Mouse (Mus musculus) MEL (cell line): ENCODE results near the gene Stab1. TPM values are rescaled to one million over a fixed set of nuclear protein-coding genes. Genes with fewer than 3 reads are reported as not detected.

Source experiments
- DNase-seq: peaks from one replicate; pipeline ENCODE4 v3.0.0; 2011; ENCODE audit warnings: low read depth, low spot score
- H3K27ac ChIP-seq: 2 replicates; pipeline ENCODE4 v1.5.1; 2012; ENCODE audit warnings: low read depth, mild to moderate bottlenecking, control low read depth, low read length, moderate library complexity; ENCODE audit not compliant: control insufficient read depth
- H3K27me3 ChIP-seq, 2 experiments: fragments of 150-350 bp in 1 of 2; sonication (generic) in 1 of 2; 2 replicates each; pipeline ENCODE4 v1.6.1; 2012; ENCODE audit warnings: low read length in 2 of 2, mild to moderate bottlenecking in 2 of 2, improper control_type of control experiment in 1 of 2, moderate library complexity in 1 of 2; ENCODE audit not compliant: insufficient read depth in 2 of 2, control insufficient read depth in 1 of 2
- H3K36me3 ChIP-seq, 2 experiments: 2 replicates each; pipeline ENCODE4 v1.6.1; 2012 to 2014; ENCODE audit warnings: low read length in 2 of 2, improper control_type of control experiment in 1 of 2, inconsistent platforms in 1 of 2, mild to moderate bottlenecking in 1 of 2; ENCODE audit not compliant: insufficient read depth in 2 of 2, control insufficient read depth in 1 of 2
- H3K4me1 ChIP-seq, 2 experiments: fragments of 150-350 bp in 1 of 2; sonication (generic) in 1 of 2; 2 replicates each; pipeline ENCODE4 v1.6.1; 2012; ENCODE audit warnings: low read length in 2 of 2, improper control_type of control experiment in 1 of 2, mild to moderate bottlenecking in 1 of 2; ENCODE audit not compliant: insufficient read depth in 2 of 2, control insufficient read depth in 1 of 2
- H3K4me3 ChIP-seq, 2 experiments: fragments of 150-350 bp in 1 of 2; sonication (generic) in 1 of 2; 2 replicates each; pipeline ENCODE4 v1.5.1; 2012; ENCODE audit warnings: low read depth in 2 of 2, low read length in 2 of 2, mild to moderate bottlenecking in 2 of 2, moderate library complexity in 2 of 2, control low read depth in 1 of 2, improper control_type of control experiment in 1 of 2; ENCODE audit not compliant: control insufficient read depth in 1 of 2, insufficient read depth in 1 of 2
- H3K79me2 ChIP-seq: 2 replicates; pipeline ENCODE4 v1.6.1; 2012; ENCODE audit warnings: mild to moderate bottlenecking, low read length, moderate library complexity; ENCODE audit not compliant: control insufficient read depth, poor library complexity, insufficient read depth
- H3K9ac ChIP-seq: 2 replicates; pipeline ENCODE4 v1.6.1; 2012; ENCODE audit warnings: low read depth, mild to moderate bottlenecking, control low read depth, low read length, moderate library complexity; ENCODE audit not compliant: control insufficient read depth, poor library complexity, severe bottlenecking
- H3K9me3 ChIP-seq: fragments of 150-350 bp; sonication (generic); replicated peaks from 2 replicates; pipeline ENCODE4 v1.6.1; 2012; ENCODE audit warnings: mild to moderate bottlenecking, low read length, improper control_type of control experiment, moderate library complexity; ENCODE audit not compliant: insufficient read depth
- BHLHE40 ChIP-seq: IDR thresholded peaks from 2 replicates; pipeline ENCODE4 v1.6.1; 2012; ENCODE audit warnings: low read depth, mild to moderate bottlenecking, inconsistent platforms, low read length, improper control_type of control experiment, borderline replicate concordance
- CHD1 ChIP-seq: IDR thresholded peaks from 2 replicates; pipeline ENCODE4 v1.6.1; 2012; ENCODE audit warnings: low read depth, mild to moderate bottlenecking, inconsistent platforms, low read length, improper control_type of control experiment
- ELF1 ChIP-seq: IDR thresholded peaks from 2 replicates; pipeline ENCODE4 v1.6.1; 2014; ENCODE audit warnings: low read depth, mild to moderate bottlenecking, inconsistent platforms, low read length, improper control_type of control experiment, moderate library complexity
- GABPA ChIP-seq: IDR thresholded peaks from 2 replicates; pipeline ENCODE4 v1.6.1; 2012; ENCODE audit warnings: low read depth, mild to moderate bottlenecking, inconsistent platforms, low read length, improper control_type of control experiment, moderate library complexity
- GATA1 ChIP-seq: IDR thresholded peaks from 2 replicates; pipeline ENCODE4 v1.6.1; 2011; ENCODE audit warnings: low read depth, low read length, improper control_type of control experiment
- HCFC1 ChIP-seq: IDR thresholded peaks from 2 replicates; pipeline ENCODE4 v1.6.1; 2012; ENCODE audit warnings: low read depth, mild to moderate bottlenecking, inconsistent platforms, low read length, improper control_type of control experiment, moderate library complexity
- JUND ChIP-seq: IDR thresholded peaks from 2 replicates; pipeline ENCODE4 v1.6.1; 2011; ENCODE audit warnings: low read depth, mild to moderate bottlenecking, improper control_type of control experiment, low read length
- KAT2A ChIP-seq: conservative IDR thresholded peaks from 2 replicates; pipeline ENCODE4 v1.6.1; 2012; ENCODE audit warnings: low read depth, low read length, improper control_type of control experiment, inconsistent platforms
- MAFK ChIP-seq: IDR thresholded peaks from 2 replicates; pipeline ENCODE4 v1.6.1; 2011; ENCODE audit warnings: low read depth, mild to moderate bottlenecking, low read length, improper control_type of control experiment, borderline replicate concordance
- MAX ChIP-seq: IDR thresholded peaks from 2 replicates; pipeline ENCODE4 v1.6.1; 2011; ENCODE audit warnings: low read length, improper control_type of control experiment
- MAZ ChIP-seq: IDR thresholded peaks from 2 replicates; pipeline ENCODE4 v1.6.1; 2012; ENCODE audit warnings: low read depth, mild to moderate bottlenecking, inconsistent platforms, low read length, improper control_type of control experiment
- MXI1 ChIP-seq: IDR thresholded peaks from 2 replicates; pipeline ENCODE4 v1.6.1; 2011; ENCODE audit warnings: mild to moderate bottlenecking, low read depth, low read length, improper control_type of control experiment
- POLR2A ChIP-seq, 2 experiments: IDR thresholded peaks; 2 replicates each; pipeline ENCODE4 v1.6.1; 2011 to 2012; ENCODE audit warnings: low read length in 2 of 2, mild to moderate bottlenecking in 2 of 2, control low read depth in 1 of 2, improper control_type of control experiment in 1 of 2, low read depth in 1 of 2, moderate library complexity in 1 of 2; ENCODE audit not compliant: control insufficient read depth in 1 of 2, insufficient read depth in 1 of 2, poor library complexity in 1 of 2
- RAD21 ChIP-seq: IDR thresholded peaks from 2 replicates; pipeline ENCODE4 v1.6.1; 2011; ENCODE audit warnings: mild to moderate bottlenecking, low read depth, low read length, improper control_type of control experiment
- RCOR1 ChIP-seq: IDR thresholded peaks from 2 replicates; pipeline ENCODE4 v1.6.1; 2012; ENCODE audit warnings: low read depth, mild to moderate bottlenecking, inconsistent platforms, low read length, improper control_type of control experiment
- SMC3 ChIP-seq: IDR thresholded peaks from 2 replicates; pipeline ENCODE4 v1.6.1; 2011; ENCODE audit warnings: low read depth, low read length, improper control_type of control experiment
- TAL1 ChIP-seq: IDR thresholded peaks from 2 replicates; pipeline ENCODE4 v1.6.1; 2012; ENCODE audit warnings: mild to moderate bottlenecking, inconsistent platforms, low read length, moderate library complexity, mixed read lengths
- USF1 ChIP-seq: IDR thresholded peaks from 2 replicates; pipeline ENCODE4 v1.6.1; 2014; ENCODE audit warnings: low read depth, mild to moderate bottlenecking, inconsistent platforms, low read length, improper control_type of control experiment, moderate library complexity
- ZC3H11A ChIP-seq: IDR thresholded peaks from 2 replicates; pipeline ENCODE4 v1.6.1; 2012; ENCODE audit warnings: low read depth, mild to moderate bottlenecking, inconsistent platforms, low read length, improper control_type of control experiment
- ZKSCAN1 ChIP-seq: IDR thresholded peaks from 2 replicates; pipeline ENCODE4 v1.6.1; 2012; ENCODE audit warnings: low read depth, mild to moderate bottlenecking, inconsistent platforms, low read length, improper control_type of control experiment, moderate library complexity
- polyA plus RNA-seq, 2 experiments: library from polyadenylated mRNA; stranded (reverse) in 1 of 2; unstranded in 1 of 2; fragments of >175 nt in 1 of 2; fragments of >200 nt in 1 of 2; gene quantifications; 2 replicates each; pipeline versions ENCODE4 v1.2.1 to v1.2.4; 2012; ENCODE audit warnings: low replicate concordance in 2 of 2, low read depth in 1 of 2; ENCODE audit not compliant: insufficient read length in 2 of 2, insufficient read depth in 1 of 2, missing spikeins in 1 of 2
- total RNA-seq: library from RNA; depleted of rRNA; stranded (reverse); fragments of 300-350 nt; gene quantifications from 2 replicates; pipeline ENCODE4 v1.2.3, GENCODE M21; 2012

Stab1 gene
- total and polyA plus RNA-seq, 3 experiments = 0.15 to 0.40 TPM; not detected in 1

DNA sequence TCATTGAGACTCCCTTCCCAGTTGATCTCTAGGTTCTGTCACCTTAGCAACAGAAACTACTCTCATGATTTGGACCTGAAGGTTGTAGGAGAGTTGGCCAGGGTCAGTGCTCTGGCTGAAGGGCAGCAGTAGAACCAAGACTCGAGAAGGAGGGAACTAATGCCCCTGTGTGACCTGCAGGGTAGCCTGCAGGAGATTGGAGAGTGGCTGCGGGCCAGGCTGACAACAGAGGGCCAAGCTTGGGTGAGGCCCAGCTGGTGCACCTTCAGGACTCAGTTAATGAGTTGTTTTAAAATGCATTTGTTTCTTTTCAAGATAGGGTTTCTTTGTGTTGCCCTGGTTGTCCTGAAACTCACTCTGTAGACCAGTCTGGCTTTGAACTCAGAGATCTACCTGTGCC lies 3.4 kb downstream of the Stab1 start:
- no peak for DNase-seq
- no peak overlapping the region for H3K4me3 ChIP-seq
- no peak for TF ChIP-seq POLR2A (IDR thresholded peaks at IDR 0.05; ENCODE audit: control insufficient read depth in 1 of 2, insufficient read depth in 1 of 2, low read depth in 1 of 2, low read length in 2 of 2, poor library complexity in 1 of 2)
- TF ChIP-seq HCFC1 = no peak
- no peak for TF ChIP-seq GABPA
- TF ChIP-seq GATA1 = no peak
- no peak for TF ChIP-seq JUND
- TF ChIP-seq ELF1 = no peak
- no peak for TF ChIP-seq ZKSCAN1
- TF ChIP-seq RCOR1 = no peak
- TF ChIP-seq TAL1 = no peak
- no peak for TF ChIP-seq RAD21
- TF ChIP-seq MXI1 = no peak
- TF ChIP-seq MAX = no peak
- no peak for TF ChIP-seq MAZ
- TF ChIP-seq, all 39 proteins: peak for 0
- peaks cover 0 to 5% of the 10 kb centered on the region in 2 experiments; a peak in 2 of 4 replicates for H3K36me3 ChIP-seq
- no peaks in the 10 kb centered on the region for H3K27me3 ChIP-seq
- H3K79me2 ChIP-seq = no peaks in the 10 kb centered on the region
- no peak overlapping the region for H3K9ac ChIP-seq
- no peaks in the 10 kb centered on the region for H3K9me3 ChIP-seq
- H3K27ac ChIP-seq = no peak overlapping the region
- peaks cover 0 to 18% of the 10 kb centered on the region in 2 experiments for H3K4me1 ChIP-seq

DNA sequence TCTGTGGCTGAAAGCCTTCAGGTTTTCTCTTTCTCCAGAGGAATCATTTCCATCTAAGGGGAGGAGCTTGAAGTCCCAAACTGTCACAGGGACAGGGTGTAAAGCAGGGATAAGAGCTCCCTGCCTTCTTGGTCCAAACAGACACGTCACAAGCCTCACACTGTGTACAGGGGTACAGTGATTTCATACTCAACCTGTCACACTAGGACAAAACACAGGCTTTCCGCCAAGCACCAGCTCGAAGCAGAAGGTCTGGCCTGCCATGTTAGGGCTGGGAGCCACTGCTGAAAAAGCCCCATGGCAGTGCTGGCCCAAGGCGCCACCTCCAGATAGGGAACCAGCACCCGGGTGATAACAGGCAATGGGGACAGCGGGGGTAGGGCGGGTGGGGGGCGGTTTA lies 4.4 kb downstream of the Stab1 start:
- Histone ChIP-seq H3K79me2 (no peaks in the 10 kb centered on the region), H3K4me1 (peaks cover 0 to 14% of the 10 kb centered on the region in 2 experiments), H3K9me3 (no peaks in the 10 kb centered on the region), H3K4me3 (peak overlapping the region in 1 of 2 experiments; percentile 11; a peak in 2 of 4 replicates), H3K27ac (no peak overlapping the region), H3K36me3 (peaks cover 0 to 2% of the 10 kb centered on the region in 2 experiments; a peak in 1 of 4 replicates), H3K9ac (peak overlapping the region; percentile 28; the same call in 1 of the 2 replicates), H3K27me3 (no peaks in the 10 kb centered on the region; a peak in 1 of 4 replicates)
- TF ChIP-seq BHLHE40 (no peak), SMC3 (no peak), USF1 (no peak), RAD21 (no peak), KAT2A (no peak), ZC3H11A (no peak), CHD1 (no peak), MAFK (no peak)
- peak; percentile 40 for DNase-seq
